Mouse (Mus musculus): ENCODE measurements around the gene Epha6. TPM values are rescaled to one million over a fixed set of nuclear protein-coding genes. Genes with fewer than 3 reads are reported as not detected.

Gene Epha6
- total and polyA plus RNA-seq, 3 experiments, result 0.04 TPM; not detected in 2

DNA sequence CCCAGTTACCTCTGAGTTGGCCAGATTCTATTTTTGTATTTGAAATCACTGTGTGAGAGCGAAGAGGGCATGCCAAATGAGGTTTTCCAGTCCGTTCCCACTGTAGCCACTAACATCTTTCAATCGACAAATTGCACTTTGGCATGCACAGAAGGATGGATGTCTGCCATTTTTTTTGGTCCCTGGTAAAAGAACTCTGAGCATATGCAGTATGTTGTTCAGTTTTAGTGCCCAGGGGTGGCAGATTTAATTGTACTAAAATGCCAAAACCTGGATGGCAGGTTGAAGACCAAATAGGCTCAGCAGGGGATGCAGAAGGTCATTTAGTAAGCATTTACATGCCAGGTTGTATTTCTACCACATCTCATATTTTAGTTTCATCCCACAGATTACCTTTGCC, 503.1 kb downstream of the Epha6 start:
- no peaks in the 10 kb centered on the region for H3K27me3 ChIP-seq (ENCODE audit: control insufficient read depth, insufficient read depth, low read length)
- no peaks in the 10 kb centered on the region for H3K36me3 ChIP-seq (ENCODE audit: control insufficient read depth, insufficient read depth, low read length)
- H3K9ac ChIP-seq (ENCODE audit: low read depth, low read length), result no peak overlapping the region
- no peaks in the 10 kb centered on the region for H3K79me2 ChIP-seq (replicated peaks; ENCODE audit: control insufficient read depth, insufficient read depth, low read length)
- H3K27ac ChIP-seq, result no peak overlapping the region
- intact Hi-C loops (cut with DNase I), result no loop called here
- TF ChIP-seq POLR2A (IDR thresholded peaks at IDR 0.05; ENCODE audit: insufficient read depth, low read depth, low read length), result no peak
- TF ChIP-seq CTCF (IDR thresholded peaks at IDR 0.05), result no peak
- no peak for TF ChIP-seq EP300 (IDR thresholded peaks at IDR 0.05; ENCODE audit: insufficient read depth, low read depth, low read length)
- no peak overlapping the region for H3K4me3 ChIP-seq
- H3K4me1 ChIP-seq (ENCODE audit: control insufficient read depth, insufficient read depth, low read length), result no peaks in the 10 kb centered on the region; the same call in 1 of the 2 replicates
- 46% methylated on average over 3 of the region's 3 CpGs for WGBS
- no peak for DNase-seq

DNA sequence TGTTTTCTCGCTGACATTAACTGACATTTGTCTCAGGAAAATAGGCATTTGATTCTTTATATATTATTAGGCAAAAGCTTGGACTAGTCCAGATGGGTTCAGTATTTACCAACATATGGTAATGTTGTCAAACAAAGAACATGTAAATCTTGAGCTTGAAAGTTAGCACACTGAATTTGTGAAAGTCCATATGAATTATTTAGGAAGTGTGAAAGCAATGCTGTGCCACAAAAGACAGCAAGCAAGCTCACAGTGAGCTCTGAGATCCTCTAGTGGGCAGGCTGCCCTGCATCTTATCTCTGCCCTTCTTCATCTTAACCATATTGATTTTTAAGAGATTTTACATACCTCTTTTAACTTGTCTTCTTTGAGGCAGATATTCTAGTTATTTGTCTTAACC, 510.0 kb downstream of the Epha6 start:
- Histone ChIP-seq H3K27ac (no peak overlapping the region), H3K27me3 (ENCODE audit: control insufficient read depth, insufficient read depth, low read length) (no peaks in the 10 kb centered on the region), H3K9ac (ENCODE audit: low read depth, low read length) (no peak overlapping the region), H3K4me3 (no peak overlapping the region), H3K4me1 (ENCODE audit: control insufficient read depth, insufficient read depth, low read length) (no peaks in the 10 kb centered on the region), H3K79me2 (replicated peaks; ENCODE audit: control insufficient read depth, insufficient read depth, low read length) (no peaks in the 10 kb centered on the region), H3K36me3 (ENCODE audit: control insufficient read depth, insufficient read depth, low read length) (no peaks in the 10 kb centered on the region)
- no peak for DNase-seq
- intact Hi-C loops (cut with DNase I), result no loop called here
- 50% methylated on average over 1 of the region's 1 CpGs for WGBS
- TF ChIP-seq POLR2A (IDR thresholded peaks at IDR 0.05; ENCODE audit: insufficient read depth, low read depth, low read length), result no peak
- no peak for TF ChIP-seq EP300 (IDR thresholded peaks at IDR 0.05; ENCODE audit: insufficient read depth, low read depth, low read length)
- no peak for TF ChIP-seq CTCF (IDR thresholded peaks at IDR 0.05)

- H3K9ac ChIP-seq (ENCODE audit: low read depth, low read length), result no peak overlapping the region
- H3K4me1 ChIP-seq (ENCODE audit: control insufficient read depth, insufficient read depth, low read length), result peaks cover 1% of the 10 kb centered on the region; the same call in 1 of the 2 replicates
- peak in 1 of 2 experiments; percentile 10 for DNase-seq
- H3K4me3 ChIP-seq, result no peak overlapping the region
- 67% methylated on average over 3 of the region's 3 CpGs for WGBS
- TF ChIP-seq CTCF (IDR thresholded peaks at IDR 0.05) (no peak), EP300 (IDR thresholded peaks at IDR 0.05; ENCODE audit: insufficient read depth, low read depth, low read length) (no peak), POLR2A (IDR thresholded peaks at IDR 0.05; ENCODE audit: insufficient read depth, low read depth, low read length) (no peak)
- no peaks in the 10 kb centered on the region for H3K27me3 ChIP-seq (ENCODE audit: control insufficient read depth, insufficient read depth, low read length)
- no peaks in the 10 kb centered on the region for H3K36me3 ChIP-seq (ENCODE audit: control insufficient read depth, insufficient read depth, low read length)
- H3K27ac ChIP-seq, result no peak overlapping the region
- no peaks in the 10 kb centered on the region for H3K79me2 ChIP-seq (replicated peaks; ENCODE audit: control insufficient read depth, insufficient read depth, low read length)
- intact Hi-C loops (cut with DNase I), result no loop called here
Observed at GRCm38 (mm10) chr16:60086976-60087375, 518.4 kb downstream of the Epha6 start.

GRCm38 (mm10) chr16:60070457-60071112, 534.7 kb downstream of the Epha6 start:
- 80% methylated on average over 10 of the region's 10 CpGs for WGBS
- H3K79me2 ChIP-seq (replicated peaks; ENCODE audit: control insufficient read depth, insufficient read depth, low read length), result no peaks in the 10 kb centered on the region
- H3K36me3 ChIP-seq (ENCODE audit: control insufficient read depth, insufficient read depth, low read length), result no peaks in the 10 kb centered on the region
- intact Hi-C loops (cut with DNase I), result no loop called here
- no peak overlapping the region for H3K4me3 ChIP-seq
- no peaks in the 10 kb centered on the region for H3K27me3 ChIP-seq (ENCODE audit: control insufficient read depth, insufficient read depth, low read length)
- H3K27ac ChIP-seq, result no peak overlapping the region
- H3K4me1 ChIP-seq (ENCODE audit: control insufficient read depth, insufficient read depth, low read length), result no peaks in the 10 kb centered on the region
- DNase-seq, result no peak
- H3K9ac ChIP-seq (ENCODE audit: low read depth, low read length), result no peak overlapping the region
- TF ChIP-seq POLR2A (IDR thresholded peaks at IDR 0.05; ENCODE audit: insufficient read depth, low read depth, low read length) (no peak), EP300 (IDR thresholded peaks at IDR 0.05; ENCODE audit: insufficient read depth, low read depth, low read length) (no peak), CTCF (IDR thresholded peaks at IDR 0.05) (no peak)

DNA sequence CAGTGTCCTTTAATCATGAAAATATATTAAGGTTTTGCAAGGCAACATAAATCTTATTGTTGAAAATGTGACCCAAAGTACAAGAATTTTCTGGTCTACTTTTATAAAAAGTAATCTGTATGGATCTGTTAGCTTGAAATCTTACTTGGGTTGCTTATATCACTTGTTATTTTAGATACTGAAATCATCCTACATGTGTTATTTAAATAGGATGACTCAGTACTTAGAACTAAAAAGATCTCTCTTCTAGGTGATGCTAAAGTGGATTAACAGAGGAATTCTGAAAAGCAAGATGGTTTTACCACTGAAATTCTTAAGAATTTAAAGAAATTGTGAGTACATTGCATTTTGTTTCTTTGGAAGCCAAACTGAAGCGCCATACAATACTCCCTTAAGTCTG, 561.5 kb downstream of the Epha6 start:
- Histone ChIP-seq H3K4me3 (no peak overlapping the region), H3K27me3 (ENCODE audit: control insufficient read depth, insufficient read depth, low read length) (no peaks in the 10 kb centered on the region), H3K79me2 (replicated peaks; ENCODE audit: control insufficient read depth, insufficient read depth, low read length) (no peaks in the 10 kb centered on the region), H3K27ac (no peak overlapping the region), H3K36me3 (ENCODE audit: control insufficient read depth, insufficient read depth, low read length) (no peaks in the 10 kb centered on the region), H3K4me1 (ENCODE audit: control insufficient read depth, insufficient read depth, low read length) (no peaks in the 10 kb centered on the region), H3K9ac (ENCODE audit: low read depth, low read length) (no peak overlapping the region)
- WGBS, result 64% methylated on average over 1 of the region's 1 CpGs
- no peak for DNase-seq
- TF ChIP-seq POLR2A (IDR thresholded peaks at IDR 0.05; ENCODE audit: insufficient read depth, low read depth, low read length), result no peak
- TF ChIP-seq EP300 (IDR thresholded peaks at IDR 0.05; ENCODE audit: insufficient read depth, low read depth, low read length), result no peak
- TF ChIP-seq CTCF (IDR thresholded peaks at IDR 0.05), result no peak
- intact Hi-C loops (cut with DNase I), result no loop called here

GRCm38 (mm10) chr16:60028381-60028780, 577.0 kb downstream of the Epha6 start:
- no peaks in the 10 kb centered on the region for H3K79me2 ChIP-seq (replicated peaks; ENCODE audit: control insufficient read depth, insufficient read depth, low read length)
- H3K27me3 ChIP-seq (ENCODE audit: control insufficient read depth, insufficient read depth, low read length), result no peaks in the 10 kb centered on the region
- no peaks in the 10 kb centered on the region for H3K36me3 ChIP-seq (ENCODE audit: control insufficient read depth, insufficient read depth, low read length)
- H3K9ac ChIP-seq (ENCODE audit: low read depth, low read length), result no peak overlapping the region
- no peak overlapping the region for H3K4me3 ChIP-seq
- intact Hi-C loops (cut with DNase I), result no loop called here
- TF ChIP-seq POLR2A (IDR thresholded peaks at IDR 0.05; ENCODE audit: insufficient read depth, low read depth, low read length) (no peak), EP300 (IDR thresholded peaks at IDR 0.05; ENCODE audit: insufficient read depth, low read depth, low read length) (no peak), CTCF (IDR thresholded peaks at IDR 0.05) (no peak)
- H3K4me1 ChIP-seq (ENCODE audit: control insufficient read depth, insufficient read depth, low read length), result no peaks in the 10 kb centered on the region
- H3K27ac ChIP-seq, result no peak overlapping the region
- 24% methylated on average over 1 of the region's 1 CpGs for WGBS
- DNase-seq, result no peak
